Mouse (Mus musculus) CH12.LX (cell line): Measurements from ENCODE around the gene Gmcl1. TPM values are rescaled to one million over a fixed set of nuclear protein-coding genes. Genes with fewer than 3 reads are reported as not detected.

Experiments
- DNase-seq: peaks from one replicate; pipeline ENCODE4 v3.0.0-alpha.2; 2013; ENCODE audit errors: extremely low read depth
- H3K27ac ChIP-seq: 2 replicates; pipeline ENCODE4 v1.5.1; 2012; ENCODE audit warnings: low read depth, mild to moderate bottlenecking, control low read depth, moderate library complexity; ENCODE audit not compliant: insufficient read depth
- H3K27me3 ChIP-seq: replicated peaks from 2 replicates; pipeline ENCODE3; 2012; ENCODE audit warnings: inconsistent platforms
- H3K36me3 ChIP-seq, 2 experiments: replicated peaks in 1 of 2; 2 replicates each; pipeline versions ENCODE3 to v1.6.1; 2012; ENCODE audit warnings: inconsistent platforms in 1 of 2, low read length in 1 of 2, mild to moderate bottlenecking in 1 of 2, mixed read lengths in 1 of 2, moderate library complexity in 1 of 2; ENCODE audit not compliant: control insufficient read depth in 1 of 2, insufficient read depth in 1 of 2
- H3K4me1 ChIP-seq, 2 experiments: 2 replicates each; pipeline ENCODE4 v1.6.1; 2012; ENCODE audit warnings: inconsistent platforms in 1 of 2, moderate library complexity in 1 of 2; ENCODE audit not compliant: insufficient read depth in 2 of 2, control insufficient read depth in 1 of 2
- H3K4me2 ChIP-seq: 2 replicates; pipeline ENCODE4 v1.6.1; 2012; ENCODE audit warnings: low read depth, mild to moderate bottlenecking, control low read depth; ENCODE audit not compliant: poor library complexity, insufficient read depth, severe bottlenecking
- H3K4me3 ChIP-seq, 3 experiments: fragments of 150-350 bp in 1 of 3; sonication (generic) in 1 of 3; replicated peaks in 1 of 3; 2 replicates each; pipeline versions ENCODE3 to v1.5.1; 2011 to 2012; ENCODE audit warnings: low read depth in 2 of 3, low read length in 2 of 3, mild to moderate bottlenecking in 2 of 3, moderate library complexity in 2 of 3, control low read depth in 1 of 3, improper control_type of control experiment in 1 of 3, inconsistent platforms in 1 of 3, mixed read lengths in 1 of 3; ENCODE audit not compliant: poor library complexity in 1 of 3
- H3K79me2 ChIP-seq: replicated peaks from 2 replicates; pipeline ENCODE4 v1.6.1; 2012; ENCODE audit warnings: mild to moderate bottlenecking, moderate library complexity; ENCODE audit not compliant: control insufficient read depth, poor library complexity, insufficient read depth, severe bottlenecking; ENCODE audit errors: extremely low read depth
- H3K9ac ChIP-seq: 2 replicates; pipeline ENCODE4 v1.6.1; 2012; ENCODE audit warnings: low read depth, mild to moderate bottlenecking, control low read depth, moderate library complexity; ENCODE audit not compliant: insufficient read depth
- H3K9me3 ChIP-seq: replicated peaks from 2 replicates; pipeline ENCODE3; 2012; ENCODE audit warnings: low read length, inconsistent platforms, mixed read lengths
- BHLHE40 ChIP-seq: IDR thresholded peaks from 2 replicates; pipeline ENCODE4 v1.6.1; 2011; ENCODE audit warnings: mild to moderate bottlenecking, low read depth, low read length, improper control_type of control experiment
- CTCF ChIP-seq, 2 experiments: IDR thresholded peaks in 1 of 2; conservative IDR thresholded peaks in 1 of 2; 2 replicates each; pipeline ENCODE4 v1.5.1; 2011 to 2012; ENCODE audit warnings: low read depth in 2 of 2, low read length in 2 of 2, improper control_type of control experiment in 1 of 2, inconsistent platforms in 1 of 2, mild to moderate bottlenecking in 1 of 2, moderate library complexity in 1 of 2
- EP300 ChIP-seq: IDR thresholded peaks from 2 replicates; pipeline ENCODE4 v1.6.1; 2011; ENCODE audit warnings: low read length, improper control_type of control experiment
- ETS1 ChIP-seq: conservative IDR thresholded peaks from 2 replicates; pipeline ENCODE4 v1.6.1; 2012; ENCODE audit warnings: low read depth, mild to moderate bottlenecking, inconsistent platforms, low read length, improper control_type of control experiment, moderate library complexity
- JUND ChIP-seq: conservative IDR thresholded peaks from 2 replicates; pipeline ENCODE4 v1.6.1; 2011; ENCODE audit warnings: low read depth, low read length, improper control_type of control experiment
- KAT2A ChIP-seq: IDR thresholded peaks from 2 replicates; pipeline ENCODE4 v1.6.1; 2012; ENCODE audit warnings: low read length, improper control_type of control experiment, inconsistent platforms; ENCODE audit not compliant: insufficient replicate concordance
- MAFK ChIP-seq: IDR thresholded peaks from 2 replicates; pipeline ENCODE4 v1.6.1; 2011; ENCODE audit warnings: low read length, improper control_type of control experiment; ENCODE audit not compliant: insufficient replicate concordance
- MAX ChIP-seq: IDR thresholded peaks from 2 replicates; pipeline ENCODE4 v1.6.1; 2011; ENCODE audit warnings: low read length, improper control_type of control experiment
- MAZ ChIP-seq: IDR thresholded peaks from 2 replicates; pipeline ENCODE4 v1.6.1; 2012; ENCODE audit warnings: low read depth, mild to moderate bottlenecking, inconsistent platforms, low read length, improper control_type of control experiment, moderate library complexity
- MEF2A ChIP-seq: IDR thresholded peaks from 2 replicates; pipeline ENCODE4 v1.6.1; 2014; ENCODE audit warnings: low read depth, mild to moderate bottlenecking, inconsistent platforms, low read length, improper control_type of control experiment, borderline replicate concordance
- MXI1 ChIP-seq: IDR thresholded peaks from 2 replicates; pipeline ENCODE4 v1.6.1; 2011; ENCODE audit warnings: mild to moderate bottlenecking, low read depth, low read length, improper control_type of control experiment
- MYC ChIP-seq: IDR thresholded peaks from 2 replicates; pipeline ENCODE4 v1.6.1; 2011; ENCODE audit warnings: low read depth, mild to moderate bottlenecking, improper control_type of control experiment, low read length
- NELFE ChIP-seq: IDR thresholded peaks from 2 replicates; pipeline ENCODE4 v1.6.1; 2011; ENCODE audit warnings: low read depth, low read length, improper control_type of control experiment
- NRF1 ChIP-seq: IDR thresholded peaks from 2 replicates; pipeline ENCODE4 v1.6.1; 2014; ENCODE audit warnings: low read depth, mild to moderate bottlenecking, inconsistent platforms, low read length, improper control_type of control experiment, moderate library complexity
- POLR2AphosphoS2 ChIP-seq: IDR thresholded peaks from 2 replicates; pipeline ENCODE4 v1.6.1; 2011; ENCODE audit warnings: low read depth, low read length, improper control_type of control experiment
- RAD21 ChIP-seq: IDR thresholded peaks from 2 replicates; pipeline ENCODE4 v1.6.1; 2011; ENCODE audit warnings: low read depth, mild to moderate bottlenecking, low read length, improper control_type of control experiment, moderate library complexity
- SMC3 ChIP-seq: IDR thresholded peaks from 2 replicates; pipeline ENCODE4 v1.6.1; 2011; ENCODE audit warnings: low read depth, low read length, improper control_type of control experiment
- USF2 ChIP-seq: conservative IDR thresholded peaks from 2 replicates; pipeline ENCODE4 v1.6.1; 2011; ENCODE audit warnings: low read depth, low read length, improper control_type of control experiment
- ZC3H11A ChIP-seq: IDR thresholded peaks from 2 replicates; pipeline ENCODE4 v1.6.1; 2012; ENCODE audit warnings: low read depth, mild to moderate bottlenecking, inconsistent platforms, low read length, improper control_type of control experiment
- ZKSCAN1 ChIP-seq: IDR thresholded peaks from 2 replicates; pipeline ENCODE4 v1.6.1; 2012; ENCODE audit warnings: low read depth, inconsistent platforms, low read length, improper control_type of control experiment, borderline replicate concordance
- ZNF384 ChIP-seq: IDR thresholded peaks from 2 replicates; pipeline ENCODE4 v1.6.1; 2012; ENCODE audit warnings: low read depth, low read length, improper control_type of control experiment, inconsistent platforms
- dilution Hi-C: fragments of 300-500 bp; cut with MboI; formaldehyde crosslinking; loops from 2 replicates; pipeline ENCODE4 v1.14.3; 2020; ENCODE audit warnings: low sequenced_read_pairs; ENCODE audit not compliant: extremely low pct_unique_long_range_greater_than_20kb, extremely low pct_ligation_motif_present
- in situ Hi-C: fragments of 300-500 bp; cut with MboI; formaldehyde crosslinking; loops from 3 replicates; pipeline ENCODE4 v1.14.3; 2019; ENCODE audit warnings: low sequenced_read_pairs, low pct_ligation_motif_present, low pct_unique_long_range_greater_than_20kb, mixed read lengths
- polyA plus RNA-seq: library from polyadenylated mRNA; unstranded; fragments of >175 nt; gene quantifications from 2 replicates; pipeline ENCODE4 v1.2.1, GENCODE M21; 2012; ENCODE audit warnings: low read depth; ENCODE audit not compliant: insufficient read length
- total RNA-seq, 2 experiments: library from RNA; depleted of rRNA; stranded (reverse); fragments of 300-350 nt in 1 of 2; fragments of >200 nt in 1 of 2; gene quantifications; 2 replicates each; pipeline ENCODE4 v1.2.3; 2012 to 2014

The Gmcl1 gene
- total and polyA plus RNA-seq, 3 experiments: 8.4 to 10.4 (median 9.9) TPM

- no peaks in the 10 kb centered on the region for H3K27me3 ChIP-seq
- dilution Hi-C loops (no loop called here), in situ Hi-C loops (loop anchor here (5.0 kb wide), 1 partner anchor 41 kb away; the partner anchor contains the start of gene Anxa4)
- no peak for TF ChIP-seq POLR2AphosphoS2
- no peak for TF ChIP-seq SMC3
- no peak for TF ChIP-seq NELFE
- TF ChIP-seq MXI1: no peak
- TF ChIP-seq ZNF384: no peak
- TF ChIP-seq MAFK: no peak
- no peak for TF ChIP-seq ZC3H11A
- no peak for TF ChIP-seq KAT2A
- no peaks in the 10 kb centered on the region for H3K79me2 ChIP-seq
- H3K4me1 ChIP-seq: peaks cover 0 to 4% of the 10 kb centered on the region in 2 experiments; a peak in 1 of 4 replicates
- no peak overlapping the region for H3K9ac ChIP-seq
- peaks cover 0 to 32% of the 10 kb centered on the region in 2 experiments for H3K36me3 ChIP-seq
- no peak for DNase-seq
- H3K4me2 ChIP-seq: no peak overlapping the region
- no peak overlapping the region for H3K27ac ChIP-seq
- no peak overlapping the region for H3K4me3 ChIP-seq
- peaks cover 5% of the 10 kb centered on the region for H3K9me3 ChIP-seq
These were observed 17.8 kb upstream of the Gmcl1 start for GRCm38 (mm10) chr6:86750961-86751360.

- DNase-seq: no peak
- no peak overlapping the region for H3K4me2 ChIP-seq
- in situ Hi-C loops (loop anchor here (5.0 to 10.0 kb wide), 2 partner anchors 42 to 165 kb away; partner anchors contain the start of gene Anxa4), dilution Hi-C loops (no loop called here)
- H3K36me3 ChIP-seq: peaks cover 0 to 26% of the 10 kb centered on the region in 2 experiments
- no peak overlapping the region for H3K4me3 ChIP-seq
- H3K27me3 ChIP-seq: no peaks in the 10 kb centered on the region
- H3K9ac ChIP-seq: no peak overlapping the region
- no peaks in the 10 kb centered on the region for H3K79me2 ChIP-seq
- TF ChIP-seq ETS1: no peak
- TF ChIP-seq ZKSCAN1: no peak
- TF ChIP-seq SMC3: no peak
- no peak for TF ChIP-seq EP300
- TF ChIP-seq USF2: no peak
- no peak for TF ChIP-seq MAX
- TF ChIP-seq MYC: no peak
- TF ChIP-seq MAZ: no peak
- H3K9me3 ChIP-seq: peaks cover 5% of the 10 kb centered on the region
- H3K27ac ChIP-seq: no peak overlapping the region
- H3K4me1 ChIP-seq: peaks cover 0 to 4% of the 10 kb centered on the region in 2 experiments; a peak in 1 of 4 replicates
These were observed 16.6 kb upstream of the Gmcl1 start for GRCm38 (mm10) chr6:86749817-86750216.

- Histone ChIP-seq H3K4me1 (peaks cover 0 to 4% of the 10 kb centered on the region in 2 experiments; a peak in 1 of 4 replicates), H3K9ac (no peak overlapping the region), H3K36me3 (peaks cover 0 to 18% of the 10 kb centered on the region in 2 experiments), H3K4me3 (no peak overlapping the region), H3K4me2 (no peak overlapping the region), H3K79me2 (no peaks in the 10 kb centered on the region), H3K9me3 (peaks cover 3% of the 10 kb centered on the region), H3K27ac (no peak overlapping the region), H3K27me3 (no peaks in the 10 kb centered on the region)
- in situ Hi-C loops (loop anchor here (10.0 kb wide), 1 partner anchor 168 kb away; no protein-coding TSS in a partner anchor), dilution Hi-C loops (no loop called here)
- TF ChIP-seq POLR2AphosphoS2: no peak
- peak; percentile 81 for TF ChIP-seq ZC3H11A
- TF ChIP-seq MEF2A: no peak
- peak; percentile 92 for TF ChIP-seq RAD21
- TF ChIP-seq MYC: 0 out of 2 replicates have a peak, but pooled peaks have one; percentile 42
- TF ChIP-seq JUND: peak; percentile 44; the same call in 1 of the 2 replicates
- TF ChIP-seq BHLHE40: peak; percentile 27; the same call in 1 of the 2 replicates
- no peak for TF ChIP-seq NRF1
- TF ChIP-seq CTCF (conservative IDR thresholded peaks at IDR 0.05 in 1 of 2, IDR thresholded peaks at IDR 0.05 in 1 of 2; ENCODE audit: low read depth in 2 of 2, low read length in 2 of 2): peak; percentile 88 to 97
- TF ChIP-seq SMC3: peak; percentile 96
- DNase-seq: peak; percentile 52
These were observed 14.0 kb upstream of the Gmcl1 start for GRCm38 (mm10) chr6:86747171-86747570.
